17 mouse cellular contexts compared by ENCODE assay signal in the genomic region with DNA sequence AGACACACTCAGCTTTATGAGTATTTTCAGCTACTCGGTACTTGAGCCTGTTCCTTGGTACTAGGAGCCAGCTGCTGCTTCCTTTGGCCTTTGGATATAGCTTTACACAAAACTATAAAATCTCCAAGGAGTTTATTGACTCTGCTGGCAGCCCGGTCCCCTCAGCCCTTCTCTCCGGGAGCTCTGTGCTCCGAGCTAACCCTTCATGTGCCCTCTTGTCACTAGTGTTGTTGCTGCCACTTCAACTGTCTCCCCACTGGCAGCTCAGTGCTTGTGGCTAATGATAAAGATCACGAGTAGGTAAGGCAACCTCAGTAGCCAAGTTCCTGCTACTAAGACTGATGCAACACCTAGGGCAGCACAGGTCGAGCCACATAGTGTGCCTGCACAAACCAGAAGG. TPM values are rescaled to one million over a fixed set of nuclear protein-coding genes. Genes with fewer than 3 reads are reported as not detected.
"Had no signal": no experiment of that assay in that cellular context is flagged by ENCODE, and none has a peak within 500 bp of the region (broad histone marks: within the 10 kb centered on the region; RNA-seq: fewer than 3 reads in every experiment).

No protein-coding gene starts in this region.

- H3K4me3 ChIP-seq: liver, embryonic 15.5 days; lung, embryonic 15.5 days; midbrain, embryonic 13.5 days; midbrain, embryonic 15.5 days; neural tube, embryonic 12.5 days; stomach, embryonic 15.5 days had no signal

- DNase-seq: liver, postnatal 0 days; lung, adult 2 months; lung, postnatal 10 days; right cerebral cortex, postnatal 14 days; thymus, adult 2 months; thymus, postnatal 25 days; thymus, postnatal 4 days had no signal

- H3K9me3 ChIP-seq: liver, embryonic 15.5 days; lung, embryonic 15.5 days; midbrain, embryonic 13.5 days; midbrain, embryonic 15.5 days; neural tube, embryonic 12.5 days; stomach, embryonic 15.5 days had no signal

- H3K27ac ChIP-seq: liver, embryonic 15.5 days; lung, embryonic 15.5 days; macrophage; midbrain, embryonic 13.5 days; midbrain, embryonic 15.5 days; neural tube, embryonic 12.5 days; stomach, embryonic 15.5 days; stomach, postnatal 0 days had no signal

- H3K4me1 ChIP-seq: lung, embryonic 15.5 days; midbrain, embryonic 13.5 days; midbrain, embryonic 15.5 days; neural tube, embryonic 12.5 days; stomach, embryonic 15.5 days had no signal

- H3K27me3 ChIP-seq: liver, embryonic 15.5 days; lung, embryonic 15.5 days; midbrain, embryonic 13.5 days; midbrain, embryonic 15.5 days; neural tube, embryonic 12.5 days; stomach, embryonic 15.5 days had no signal

- ATAC-seq: liver, postnatal 0 days; midbrain, embryonic 13.5 days; midbrain, embryonic 15.5 days had no signal

RNA-seq across cellular contexts. Expression of a gene that starts 52.7 kb away (rescaled TPM):
- total RNA-seq: megakaryocyte progenitor cell, adult 5-6 weeks had no signal
- polyA plus RNA-seq: liver, embryonic 15.5 days; liver, postnatal 0 days; lung, embryonic 15.5 days; macrophage; neural tube, embryonic 14.5 days had no signal
